Mouse (Mus musculus) gastrocnemius, adult 8-10 months (tissue): ENCODE measurements around the gene Tfcp2l1. TPM values are rescaled to one million over a fixed set of nuclear protein-coding genes. Genes with fewer than 3 reads are reported as not detected.

Experiments used
- DNase-seq, 2 experiments: peaks; one replicate each; pipeline ENCODE4 v3.0.0; 2022; ENCODE audit warnings: low spot score in 2 of 2
- total RNA-seq, 4 experiments: library from RNA; stranded (reverse); gene quantifications; 2 replicates each; pipeline ENCODE4 v1.2.4; 2022

The Tfcp2l1 gene
- total RNA-seq, 4 experiments from 2014 or later, result 2.6 to 8.5 (median 6.5) TPM

DNA sequence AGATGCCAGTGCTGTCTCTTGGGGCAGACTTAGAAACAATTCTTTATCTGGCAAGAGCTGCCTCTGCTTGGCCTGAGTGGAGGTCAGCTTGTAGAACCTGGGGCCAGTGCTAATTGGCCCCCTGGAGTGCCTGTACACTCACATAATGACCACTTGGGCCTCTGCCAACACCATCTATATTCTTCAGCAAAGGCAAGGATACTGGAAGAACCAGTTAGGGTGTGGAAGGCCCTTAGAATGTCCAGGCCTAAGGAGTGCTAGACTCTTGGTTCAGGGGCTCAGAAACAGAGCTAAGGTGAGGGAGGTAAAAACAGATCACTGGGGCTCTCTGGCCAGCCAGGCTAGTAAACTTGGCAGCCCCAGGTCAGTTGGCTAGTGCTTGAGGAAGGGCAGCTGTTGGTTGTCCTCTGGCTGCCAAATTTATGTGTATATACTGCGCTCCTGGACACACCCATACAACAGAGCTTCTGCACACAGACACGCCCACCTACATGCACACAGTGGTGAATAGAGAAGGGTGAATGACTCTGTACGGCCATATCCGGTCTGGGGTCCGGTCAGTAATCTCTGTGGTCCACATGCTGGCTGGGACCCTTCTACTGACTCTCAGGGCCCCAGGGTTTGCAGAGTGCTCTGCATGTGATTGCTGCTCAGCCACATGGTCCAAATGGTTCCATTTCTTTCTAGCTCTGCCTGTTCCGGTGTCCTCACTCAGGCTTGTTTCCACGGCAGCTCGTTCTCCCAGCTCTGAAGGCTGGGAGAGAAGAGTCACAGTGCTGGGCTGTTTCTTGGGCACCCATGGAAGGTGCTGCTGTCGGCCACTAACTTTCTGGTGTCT is 22.4 kb downstream of the Tfcp2l1 start:
- peak; percentile 16 to 32 for DNase-seq

DNA sequence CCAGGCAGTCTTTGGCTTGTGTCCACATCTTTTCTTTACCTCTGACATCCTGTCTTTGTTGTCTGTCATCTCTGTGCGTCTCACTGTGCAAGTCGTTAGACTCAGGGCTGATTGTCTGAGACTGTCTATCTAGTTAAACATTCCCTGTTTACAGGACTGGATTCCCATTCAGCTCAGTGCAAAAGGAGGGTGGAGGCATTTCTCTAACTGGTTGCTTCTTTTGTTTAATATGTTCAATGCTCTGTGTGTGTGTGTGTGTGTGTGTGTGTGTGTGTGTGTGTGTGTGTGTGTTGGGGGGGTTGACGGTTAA is 23.0 kb downstream of the Tfcp2l1 start:
- no peak for DNase-seq

DNA sequence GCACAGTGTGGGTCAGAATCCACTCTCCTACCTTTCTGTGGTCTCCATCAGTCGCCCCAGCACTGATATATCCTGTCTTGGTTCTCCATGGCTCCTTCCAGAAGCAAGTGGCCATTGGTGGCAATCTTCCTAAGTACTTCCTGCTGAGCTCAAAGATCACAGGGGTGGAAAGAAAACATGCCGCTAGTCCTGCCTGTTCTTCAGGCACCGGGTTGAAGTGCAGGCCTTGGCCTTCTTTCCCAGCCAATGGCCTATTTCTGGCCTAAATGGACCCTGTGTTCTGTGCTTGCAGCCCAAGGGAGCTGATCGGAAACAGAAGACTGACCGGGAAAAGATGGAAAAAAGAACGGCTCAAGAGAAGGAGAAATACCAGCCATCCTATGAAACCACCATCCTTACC is 31.0 kb downstream of the Tfcp2l1 start:
- no peak for DNase-seq

DNA sequence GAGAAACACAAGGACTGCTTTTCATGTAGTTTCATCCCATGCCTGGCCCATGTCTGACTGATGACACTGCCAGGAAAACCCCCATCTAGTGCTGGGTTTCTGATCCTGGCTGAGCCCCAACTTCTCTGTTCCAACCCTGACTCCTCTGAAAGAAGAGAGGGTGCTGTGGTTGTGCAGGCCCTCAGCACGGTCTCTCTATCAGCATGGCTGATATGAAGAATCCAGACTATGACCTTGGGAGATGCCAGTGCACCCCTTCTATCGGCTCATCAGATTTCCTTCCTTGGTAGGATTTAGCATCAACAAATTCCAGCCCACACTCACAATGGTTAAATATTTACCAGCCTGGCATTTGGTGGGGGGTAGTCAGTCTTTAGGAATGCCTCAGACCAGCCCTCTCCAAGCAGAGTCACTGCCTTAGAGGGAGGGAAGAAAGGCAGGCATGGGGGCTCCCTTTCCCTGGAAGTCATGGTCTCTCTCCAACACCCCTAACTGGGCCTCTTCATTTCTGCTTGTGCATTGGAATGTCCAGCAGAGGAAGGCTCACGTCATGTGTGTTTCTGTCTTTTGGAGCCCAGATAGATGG is 33.2 kb downstream of the Tfcp2l1 start:
- DNase-seq, result no peak

DNA sequence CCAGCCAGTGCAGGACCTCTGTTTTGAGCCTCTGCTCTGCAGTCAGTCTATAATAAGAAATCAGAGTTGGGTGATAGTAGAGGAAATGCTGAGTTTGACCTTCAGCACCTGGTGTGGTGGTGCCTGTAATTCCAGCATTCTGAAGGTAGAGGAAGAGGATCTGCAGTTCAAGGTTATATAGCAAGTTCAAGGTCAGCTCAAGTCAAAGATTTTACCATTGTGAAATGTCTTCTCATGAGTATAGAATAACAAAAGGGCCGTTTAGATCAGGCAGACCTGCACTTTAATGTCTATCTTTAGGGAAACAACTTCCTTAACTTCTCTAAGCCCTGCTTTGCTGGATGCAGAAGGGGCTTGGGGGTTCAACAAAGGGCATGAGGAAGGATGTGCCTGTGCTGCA is 35.3 kb downstream of the Tfcp2l1 start:
- DNase-seq, result no peak

GRCm38 (mm10) chr1:118667536-118667935 is 39.8 kb downstream of the Tfcp2l1 start:
- no peak for DNase-seq

- no peak for DNase-seq
Measured at GRCm38 (mm10) chr1:118672196-118672595, 44.5 kb downstream of the Tfcp2l1 start.

DNA sequence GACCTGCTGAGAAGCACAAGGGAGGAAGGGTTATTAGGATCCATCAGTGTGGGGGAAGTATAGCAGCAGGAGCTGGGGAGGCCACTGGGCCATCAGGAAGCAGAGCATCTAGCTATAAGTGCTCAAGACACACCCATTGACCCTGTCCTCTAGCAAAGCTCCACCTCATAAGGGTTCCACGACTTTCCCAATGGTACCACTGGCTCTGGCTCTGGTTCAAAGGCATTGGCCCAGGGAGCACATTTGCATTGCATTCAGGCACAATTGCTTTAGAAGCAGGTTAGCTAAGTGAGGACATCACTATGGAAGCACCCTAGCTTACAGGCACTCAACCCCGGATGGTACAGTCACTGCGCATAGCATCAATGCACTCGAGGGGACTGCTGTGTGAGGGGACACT is 46.4 kb downstream of the Tfcp2l1 start:
- DNase-seq, result no peak

DNA sequence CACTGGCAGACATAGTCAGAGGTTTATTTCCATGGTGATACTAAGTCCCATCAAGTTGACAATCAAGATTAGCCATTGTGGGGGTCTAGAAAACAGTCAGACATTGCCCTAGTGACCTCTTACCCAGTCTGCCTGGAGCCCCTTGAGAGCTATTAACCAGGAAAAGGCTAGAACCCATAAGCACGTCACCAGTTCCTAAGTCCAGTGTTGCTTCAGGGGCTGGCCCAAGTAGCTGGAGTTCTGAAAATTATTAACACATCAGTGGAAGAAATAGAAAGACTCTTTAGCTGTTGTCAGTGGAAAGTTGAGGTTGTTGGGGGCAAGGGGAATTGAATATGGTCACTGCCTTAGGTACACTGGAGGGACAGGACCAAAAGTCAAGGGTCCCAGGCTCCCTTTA is 54.2 kb downstream of the Tfcp2l1 start:
- no peak for DNase-seq

GRCm38 (mm10) chr1:118683686-118684085 is 55.9 kb downstream of the Tfcp2l1 start:
- DNase-seq, result no peak

- DNase-seq, result no peak
Measured at GRCm38 (mm10) chr1:118687726-118688125, 60.0 kb downstream of the Tfcp2l1 start.

GRCm38 (mm10) chr1:118689830-118690229 is 62.1 kb downstream of the Tfcp2l1 start:
- DNase-seq, result no peak

DNA sequence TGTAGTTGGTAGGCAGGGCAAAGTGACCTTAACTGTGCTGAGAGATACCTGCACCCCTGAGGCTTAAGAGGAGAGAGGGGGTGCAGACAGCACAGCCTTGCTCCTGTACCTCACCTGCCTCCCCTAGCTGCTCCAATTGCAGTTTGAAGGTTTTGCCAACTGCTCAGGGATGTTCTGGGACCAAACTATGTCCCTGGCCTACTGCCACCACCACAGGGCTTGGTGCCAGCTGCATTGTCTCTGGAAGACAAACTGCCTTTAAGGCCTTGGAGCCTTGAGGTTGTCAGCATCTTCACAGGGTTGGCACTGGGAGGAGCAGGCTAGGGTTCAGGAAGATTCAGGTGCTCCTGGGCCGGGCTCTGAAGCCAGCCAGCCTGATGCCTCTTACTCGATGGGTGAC is 66.7 kb downstream of the Tfcp2l1 start:
- DNase-seq, result no peak

DNA sequence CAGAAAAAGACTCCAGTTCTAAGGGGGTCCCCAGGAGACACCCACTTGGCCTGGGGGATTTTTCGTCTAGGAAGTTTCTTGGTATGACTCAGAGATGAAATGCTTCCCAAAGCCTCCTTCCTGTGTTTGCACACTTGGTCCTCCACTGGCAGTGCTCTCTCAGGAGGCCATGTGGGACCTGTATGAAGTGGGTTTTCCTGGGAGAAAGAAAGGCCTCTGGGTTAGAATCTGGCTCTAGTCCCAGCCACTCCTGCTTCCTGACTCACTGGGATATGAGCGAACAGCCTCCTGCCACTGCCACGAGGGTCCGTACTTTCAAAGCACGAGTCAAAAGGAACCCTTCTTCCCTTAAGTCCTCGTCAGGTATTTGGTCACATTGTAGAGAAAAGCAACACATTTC is 70.2 kb downstream of the Tfcp2l1 start:
- no peak for DNase-seq

GRCm38 (mm10) chr1:118699118-118699890 is 71.6 kb downstream of the Tfcp2l1 start:
- no peak for DNase-seq

DNA sequence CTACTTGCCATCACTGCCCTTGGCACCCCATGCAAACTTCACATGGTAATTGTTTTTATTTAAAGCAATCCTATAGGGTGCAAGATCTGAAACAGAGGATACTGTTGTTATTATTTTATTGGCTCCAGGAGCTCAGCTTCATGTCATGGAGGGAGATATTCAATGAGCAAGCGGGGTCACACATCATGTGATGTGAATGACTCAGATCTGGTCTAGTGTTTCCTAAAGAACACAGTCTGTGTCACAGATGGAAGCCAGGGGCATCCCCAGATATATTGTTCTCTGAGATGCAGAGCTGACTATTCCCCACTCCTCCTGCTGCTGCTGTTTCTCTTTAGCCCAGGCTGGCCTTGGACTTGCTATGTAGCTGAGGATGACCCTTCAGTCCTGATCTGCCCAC is 72.2 kb downstream of the Tfcp2l1 start:
- no peak for DNase-seq

DNA sequence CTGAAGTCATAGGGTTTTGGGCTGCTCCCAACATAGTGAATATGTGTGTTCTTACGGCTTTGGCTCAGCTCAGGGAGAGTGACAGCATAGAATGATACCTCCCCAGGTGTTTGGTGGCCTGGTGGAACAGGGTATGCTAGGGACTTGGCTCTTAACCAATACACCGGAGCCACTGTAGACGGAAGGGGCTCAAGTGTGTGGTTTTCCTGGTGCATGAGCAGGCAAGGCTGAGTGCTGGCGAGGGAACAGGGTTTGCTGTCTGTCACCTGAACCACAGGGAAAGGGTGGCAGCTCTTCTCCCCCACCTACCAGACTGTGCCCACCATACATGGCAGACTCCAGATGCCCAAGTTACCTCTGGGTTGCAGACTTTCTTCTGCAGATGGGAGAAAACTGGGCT is 83.9 kb downstream of the Tfcp2l1 start:
- no peak for DNase-seq

GRCm38 (mm10) chr1:118716225-118716624 is 88.5 kb downstream of the Tfcp2l1 start:
- DNase-seq, result no peak

- no peak for DNase-seq
Measured at GRCm38 (mm10) chr1:118718055-118718454, 90.3 kb downstream of the Tfcp2l1 start.

DNA sequence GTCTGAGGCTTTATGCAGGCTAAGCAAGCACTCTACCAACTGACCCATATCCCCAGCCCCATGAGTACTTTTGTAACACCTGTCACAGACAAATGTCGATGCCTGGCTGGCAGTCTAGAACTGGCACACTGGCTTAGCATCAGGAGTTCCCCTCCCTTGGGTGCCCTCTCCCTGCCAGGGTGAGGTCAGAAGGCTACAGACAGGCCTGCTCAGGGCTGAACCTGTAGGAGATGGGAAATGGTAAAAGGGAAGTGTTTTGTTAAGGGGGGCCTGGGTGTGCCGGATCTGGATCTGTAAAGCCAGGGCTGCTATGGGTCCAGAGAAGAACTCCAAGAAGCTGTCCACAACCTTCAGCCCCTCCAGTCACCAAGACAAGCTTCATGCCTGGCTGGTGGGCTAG is 92.0 kb downstream of the Tfcp2l1 start:
- DNase-seq, result no peak

GRCm38 (mm10) chr1:118720474-118721095 is 92.8 kb downstream of the Tfcp2l1 start:
- DNase-seq, result no peak

DNA sequence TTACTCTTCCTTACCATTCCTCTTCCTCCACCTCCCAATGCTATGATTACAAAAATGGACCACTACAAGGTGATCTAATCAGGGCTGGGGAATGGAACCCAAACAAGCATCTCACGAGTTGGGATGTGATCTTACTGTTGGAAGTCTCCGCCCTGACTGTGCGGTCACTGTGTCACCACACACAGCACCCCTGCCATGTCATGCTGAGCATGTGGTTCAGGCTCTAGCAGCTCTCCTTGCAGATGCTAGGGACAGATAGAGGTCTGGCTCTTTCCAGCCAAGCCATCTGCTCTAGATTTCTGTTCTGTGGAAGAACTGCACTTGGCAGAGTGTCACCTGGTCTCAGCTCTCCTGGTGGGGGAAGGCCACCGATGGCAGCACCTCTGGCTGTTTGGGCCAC is 99.3 kb downstream of the Tfcp2l1 start:
- no peak for DNase-seq
